Mouse (Mus musculus) neural tube, embryonic 15.5 days (tissue): ENCODE results near the gene Itgb1bp1. TPM values are rescaled to one million over a fixed set of nuclear protein-coding genes. Genes with fewer than 3 reads are reported as not detected.

ENCODE experiments used
- ATAC-seq: fragments of 200-750 bp; cut with Nextera tagmentation; 2 replicates; pipeline ENCODE4 v1.8.0; 2017; ENCODE audit warnings: mild to moderate bottlenecking, moderate TSS enrichment, moderate library complexity; ENCODE audit not compliant: low FRiP score
- H3K27ac ChIP-seq: fragments of 300-500 bp; sonication (generic); replicated peaks from 2 replicates; pipeline ENCODE4 v1.5.1; 2015; ENCODE audit warnings: mild to moderate bottlenecking, inconsistent platforms
- H3K27me3 ChIP-seq: fragments of 300-500 bp; sonication (generic); replicated peaks from 2 replicates; pipeline ENCODE4 v1.6.1; 2015; ENCODE audit warnings: inconsistent platforms
- H3K36me3 ChIP-seq: fragments of 300-500 bp; sonication (generic); 2 replicates; pipeline ENCODE4 v1.6.1; 2015; ENCODE audit warnings: inconsistent platforms
- H3K4me1 ChIP-seq: fragments of 300-500 bp; sonication (generic); 2 replicates; pipeline ENCODE4 v1.6.1; 2015; ENCODE audit warnings: inconsistent platforms
- H3K4me2 ChIP-seq: fragments of 300-500 bp; sonication (generic); 2 replicates; pipeline ENCODE4 v1.6.1; 2015; ENCODE audit warnings: inconsistent platforms, mild to moderate bottlenecking, moderate library complexity
- H3K4me3 ChIP-seq: fragments of 300-500 bp; sonication (generic); replicated peaks from 2 replicates; pipeline ENCODE4 v1.5.1; 2015; ENCODE audit warnings: mild to moderate bottlenecking, inconsistent platforms
- H3K9ac ChIP-seq: fragments of 300-500 bp; sonication (generic); replicated peaks from 2 replicates; pipeline ENCODE4 v1.6.1; 2015; ENCODE audit warnings: mild to moderate bottlenecking, inconsistent platforms
- H3K9me3 ChIP-seq: fragments of 300-500 bp; sonication (generic); replicated peaks from 2 replicates; pipeline ENCODE4 v1.6.1; 2016; ENCODE audit warnings: inconsistent platforms
- WGBS: fragments of 180-500 bp; shearing (Covaris S2); methylation state at CpG from one replicate; pipeline ENCODE4 v1.1.7; 2015; ENCODE audit warnings: mixed read lengths; 5-methylcytosine and 5-hydroxymethylcytosine counted together
- polyA plus RNA-seq: library from polyadenylated mRNA; unstranded; fragments of >200 nt; fragmentation: Nextera tagmentation; extraction: Ambion mirVana; gene quantifications from 2 replicates; pipeline ENCODE4 v1.2.1, GENCODE M21; 2015

Gene Itgb1bp1
- polyA plus RNA-seq, result 34.7 and 36.8 TPM in 2 replicates

DNA sequence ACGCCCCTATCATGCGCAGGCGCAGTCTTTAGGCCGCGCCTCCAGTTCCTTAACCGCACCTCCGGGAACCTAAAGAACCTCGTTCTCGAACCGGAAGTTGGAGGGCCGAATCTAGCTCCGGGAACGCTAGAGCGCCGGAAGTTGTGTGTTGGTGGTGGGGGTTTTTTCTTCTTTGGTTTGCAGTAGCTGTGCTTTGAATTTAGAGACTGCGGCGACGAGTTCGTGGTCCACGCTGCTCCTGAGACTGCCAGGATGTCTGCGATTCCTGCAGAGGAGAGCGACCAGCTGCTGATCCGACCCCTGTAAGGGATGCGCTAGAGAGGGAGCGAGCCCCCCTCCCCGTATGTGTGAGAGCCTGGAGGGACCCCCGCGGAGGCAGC lies at the start of gene Itgb1bp1:
TSS of gene Itgb1bp1 (minus strand) at position 42 of the 380 bp plus-strand sequence.
- ATAC-seq, result peak; percentile 96
- peaks cover 7% of the 10 kb centered on the region for H3K36me3 ChIP-seq
- peak within 1 kb of the TSS; percentile 91 for H3K4me2 ChIP-seq
- H3K4me1 ChIP-seq, result peaks cover 38% of the 10 kb centered on the region
- H3K9me3 ChIP-seq, result no peaks in the 10 kb centered on the region
- peak within 1 kb of the TSS; percentile 93 for H3K27ac ChIP-seq
- no peaks in the 10 kb centered on the region for H3K27me3 ChIP-seq
- peak within 1 kb of the TSS; percentile 89 for H3K9ac ChIP-seq
- WGBS, result under 1% methylated on average over 28 of the region's 28 CpGs
- H3K4me3 ChIP-seq, result peak within 1 kb of the TSS; percentile 65

GRCm38 (mm10) chr12:21335869-21336268 lies 49.8 kb upstream of the Itgb1bp1 start:
- Histone ChIP-seq H3K9me3 (no peaks in the 10 kb centered on the region), H3K9ac (no peak overlapping the region), H3K4me1 (no peaks in the 10 kb centered on the region), H3K4me3 (no peak overlapping the region), H3K4me2 (no peak overlapping the region), H3K36me3 (peaks cover 69% of the 10 kb centered on the region), H3K27me3 (no peaks in the 10 kb centered on the region), H3K27ac (no peak overlapping the region)
- ATAC-seq, result no peak
- WGBS, result 93% methylated on average over 7 of the region's 7 CpGs

DNA sequence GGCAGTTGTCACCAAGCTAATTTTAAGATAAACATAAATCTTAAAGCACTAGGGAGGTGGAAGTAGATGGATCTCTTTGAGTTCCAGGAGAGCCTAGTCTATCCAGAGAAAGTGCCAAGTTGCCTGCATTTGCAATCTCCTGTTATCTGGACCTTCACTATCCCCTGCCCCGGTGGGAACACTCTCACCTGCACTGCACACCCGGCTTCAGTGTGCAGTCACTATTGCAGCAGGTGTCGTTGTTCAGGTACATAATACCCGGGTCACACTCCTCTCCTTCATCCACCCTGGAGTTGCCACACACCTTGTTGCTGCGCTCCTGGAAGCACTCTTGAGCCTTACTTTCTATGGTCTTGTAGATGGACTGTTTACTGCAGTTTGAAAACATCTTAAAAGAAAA lies 47.7 kb upstream of the Itgb1bp1 start:
- Histone ChIP-seq H3K27me3 (no peaks in the 10 kb centered on the region), H3K4me1 (no peaks in the 10 kb centered on the region), H3K9me3 (no peaks in the 10 kb centered on the region), H3K27ac (no peak overlapping the region), H3K36me3 (peaks cover 64% of the 10 kb centered on the region), H3K9ac (no peak overlapping the region), H3K4me2 (no peak overlapping the region), H3K4me3 (no peak overlapping the region)
- no peak for ATAC-seq
- 97% methylated on average over 5 of the region's 5 CpGs for WGBS

DNA sequence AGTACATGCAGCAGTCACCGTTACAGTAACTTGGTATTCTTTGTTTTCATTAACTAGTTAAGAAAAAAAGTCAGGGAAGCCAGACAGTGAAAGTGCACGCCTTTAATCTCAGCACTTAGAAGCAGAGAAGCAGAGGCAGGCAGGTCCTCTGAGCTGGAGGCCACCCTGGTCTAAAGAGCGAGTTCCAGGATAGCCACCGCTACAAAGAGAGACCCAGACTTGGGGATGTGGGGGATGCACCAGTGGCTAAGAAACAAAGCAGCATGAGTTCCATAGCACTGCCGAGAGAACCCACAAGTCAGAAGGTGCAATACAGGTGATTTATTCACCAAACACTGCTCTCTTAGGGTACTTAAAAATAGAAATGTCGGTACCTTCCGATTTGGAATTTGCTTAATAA lies 46.9 kb upstream of the Itgb1bp1 start:
- H3K36me3 ChIP-seq, result peaks cover 60% of the 10 kb centered on the region
- ATAC-seq, result no peak
- H3K4me1 ChIP-seq, result no peaks in the 10 kb centered on the region
- no peaks in the 10 kb centered on the region for H3K27me3 ChIP-seq
- no peak overlapping the region for H3K4me2 ChIP-seq
- no peaks in the 10 kb centered on the region for H3K9me3 ChIP-seq
- H3K9ac ChIP-seq, result no peak overlapping the region
- no peak overlapping the region for H3K27ac ChIP-seq
- WGBS, result 96% methylated on average over 7 of the region's 7 CpGs
- no peak overlapping the region for H3K4me3 ChIP-seq

DNA sequence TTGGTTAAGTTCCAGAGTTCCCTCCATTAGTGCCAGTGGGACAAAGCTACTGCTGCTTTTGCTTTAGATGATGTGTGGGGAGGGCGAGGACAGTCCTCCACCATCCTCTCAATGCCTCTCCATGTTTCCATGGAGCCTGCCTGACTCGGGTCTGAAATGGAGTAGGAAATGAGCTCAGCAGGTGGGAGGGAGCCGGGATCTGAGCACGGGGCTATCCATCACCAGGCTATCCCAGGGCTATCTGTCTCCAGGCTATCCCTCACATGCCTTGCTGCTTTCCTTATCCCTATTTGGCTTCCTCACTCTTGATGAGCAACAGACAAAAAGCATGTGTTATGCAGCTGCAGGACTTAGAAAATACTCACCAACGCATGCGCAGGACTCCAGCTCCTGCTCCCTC lies 45.6 kb upstream of the Itgb1bp1 start:
- H3K27ac ChIP-seq, result no peak overlapping the region
- no peak for ATAC-seq
- peaks cover 61% of the 10 kb centered on the region for H3K36me3 ChIP-seq
- H3K4me2 ChIP-seq, result no peak overlapping the region
- H3K9me3 ChIP-seq, result no peaks in the 10 kb centered on the region
- WGBS, result 77% methylated on average over 6 of the region's 6 CpGs
- H3K27me3 ChIP-seq, result no peaks in the 10 kb centered on the region
- no peaks in the 10 kb centered on the region for H3K4me1 ChIP-seq
- H3K4me3 ChIP-seq, result no peak overlapping the region
- no peak overlapping the region for H3K9ac ChIP-seq

- Histone ChIP-seq H3K27me3 (no peaks in the 10 kb centered on the region), H3K36me3 (peaks cover 60% of the 10 kb centered on the region), H3K4me1 (no peaks in the 10 kb centered on the region), H3K4me2 (no peak overlapping the region), H3K9me3 (no peaks in the 10 kb centered on the region), H3K27ac (no peak overlapping the region), H3K9ac (no peak overlapping the region), H3K4me3 (no peak overlapping the region)
- no peak for ATAC-seq
- WGBS, result 90% methylated on average over 10 of the region's 10 CpGs
These were observed 45.0 kb upstream of the Itgb1bp1 start for GRCm38 (mm10) chr12:21330961-21331576.

- Histone ChIP-seq H3K4me3 (no peak overlapping the region), H3K27ac (no peak overlapping the region), H3K9ac (no peak overlapping the region), H3K9me3 (no peaks in the 10 kb centered on the region), H3K27me3 (no peaks in the 10 kb centered on the region), H3K36me3 (peaks cover 68% of the 10 kb centered on the region), H3K4me1 (no peaks in the 10 kb centered on the region), H3K4me2 (no peak overlapping the region)
- WGBS, result 93% methylated on average over 9 of the region's 9 CpGs
- no peak for ATAC-seq
These were observed 43.7 kb upstream of the Itgb1bp1 start for GRCm38 (mm10) chr12:21329661-21330400.

GRCm38 (mm10) chr12:21326325-21326724 lies 40.2 kb upstream of the Itgb1bp1 start:
- no peak overlapping the region for H3K9ac ChIP-seq
- no peak overlapping the region for H3K4me2 ChIP-seq
- 96% methylated on average over 3 of the region's 3 CpGs for WGBS
- no peaks in the 10 kb centered on the region for H3K4me1 ChIP-seq
- no peaks in the 10 kb centered on the region for H3K27me3 ChIP-seq
- peaks cover 62% of the 10 kb centered on the region for H3K36me3 ChIP-seq
- ATAC-seq, result no peak
- no peaks in the 10 kb centered on the region for H3K9me3 ChIP-seq
- H3K27ac ChIP-seq, result no peak overlapping the region
- H3K4me3 ChIP-seq, result no peak overlapping the region

DNA sequence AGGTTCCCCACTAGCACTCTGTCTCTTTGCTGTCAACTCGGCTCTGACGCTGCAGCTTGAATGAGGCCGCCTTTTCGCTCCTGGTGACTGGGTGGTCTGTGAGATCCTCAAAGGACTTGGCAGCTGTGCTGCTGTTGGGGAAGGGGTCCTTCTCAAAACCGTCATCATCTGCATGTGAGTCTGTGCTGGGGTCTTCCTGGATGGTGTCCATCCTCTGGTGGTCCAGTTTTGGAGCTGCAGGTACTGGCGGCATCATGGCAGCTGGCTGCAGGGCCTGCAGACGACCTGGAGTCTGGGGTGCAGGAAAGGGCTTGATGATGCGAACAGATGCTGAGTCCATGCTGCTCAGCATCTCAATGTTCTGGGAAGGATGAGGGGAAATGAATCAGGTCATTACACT lies 39.2 kb upstream of the Itgb1bp1 start:
- no peak overlapping the region for H3K4me3 ChIP-seq
- no peak overlapping the region for H3K27ac ChIP-seq
- no peaks in the 10 kb centered on the region for H3K27me3 ChIP-seq
- H3K4me1 ChIP-seq, result no peaks in the 10 kb centered on the region
- H3K9ac ChIP-seq, result no peak overlapping the region
- no peak overlapping the region for H3K4me2 ChIP-seq
- ATAC-seq, result no peak
- H3K9me3 ChIP-seq, result no peaks in the 10 kb centered on the region
- H3K36me3 ChIP-seq, result peaks cover 56% of the 10 kb centered on the region
- 94% methylated on average over 8 of the region's 8 CpGs for WGBS

- Histone ChIP-seq H3K4me3 (no peak overlapping the region), H3K27me3 (no peaks in the 10 kb centered on the region), H3K9me3 (no peaks in the 10 kb centered on the region), H3K4me1 (no peaks in the 10 kb centered on the region), H3K9ac (no peak overlapping the region), H3K27ac (no peak overlapping the region), H3K4me2 (no peak overlapping the region), H3K36me3 (peaks cover 46% of the 10 kb centered on the region)
- no peak for ATAC-seq
- 39% methylated on average over 5 of the region's 5 CpGs for WGBS
These were observed 38.0 kb upstream of the Itgb1bp1 start for GRCm38 (mm10) chr12:21324101-21324500.

GRCm38 (mm10) chr12:21322856-21323255 lies 36.8 kb upstream of the Itgb1bp1 start:
- H3K4me1 ChIP-seq, result no peaks in the 10 kb centered on the region
- H3K9ac ChIP-seq, result no peak overlapping the region
- no peak overlapping the region for H3K27ac ChIP-seq
- H3K9me3 ChIP-seq, result no peaks in the 10 kb centered on the region
- H3K4me2 ChIP-seq, result no peak overlapping the region
- H3K27me3 ChIP-seq, result no peaks in the 10 kb centered on the region
- no peak for ATAC-seq
- 86% methylated on average over 9 of the region's 9 CpGs for WGBS
- no peak overlapping the region for H3K4me3 ChIP-seq
- peaks cover 43% of the 10 kb centered on the region for H3K36me3 ChIP-seq

DNA sequence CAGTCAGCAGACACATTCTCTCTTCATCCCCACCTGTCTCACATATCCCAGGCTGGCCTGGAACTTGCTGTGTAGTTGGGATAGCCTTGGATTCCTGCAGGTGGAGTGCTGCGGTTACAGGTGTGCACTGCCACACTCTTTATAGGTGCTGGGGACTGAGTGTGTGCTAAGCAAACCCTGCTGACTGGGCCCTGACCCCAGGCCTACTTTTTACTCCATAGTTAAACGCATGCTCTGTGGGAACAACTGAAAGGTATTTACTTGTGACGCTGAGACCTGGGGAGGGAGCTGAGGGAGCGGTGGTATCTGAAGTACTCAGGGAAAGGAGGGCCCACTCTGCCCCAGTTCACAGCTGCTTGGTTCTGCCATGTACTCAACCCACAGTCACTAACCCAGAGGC lies 36.2 kb upstream of the Itgb1bp1 start:
- 87% methylated on average over 4 of the region's 4 CpGs for WGBS

More for the DNA sequence above, 36.2 kb upstream of the Itgb1bp1 start:
- Histone ChIP-seq H3K4me1 (peaks cover under 1% of the 10 kb centered on the region; the same call in 1 of the 2 replicates), H3K4me2 (no peak overlapping the region), H3K27ac (no peak overlapping the region), H3K27me3 (no peaks in the 10 kb centered on the region), H3K36me3 (peaks cover 43% of the 10 kb centered on the region), H3K9ac (no peak overlapping the region), H3K4me3 (no peak overlapping the region), H3K9me3 (no peaks in the 10 kb centered on the region)
- ATAC-seq, result no peak
